Mouse (Mus musculus) heart, adult 2 months (tissue): Measurements from ENCODE around the gene D630003M21Rik.

Source experiments
- CTCF ChIP-seq: fragments of 200-600 bp; IDR thresholded peaks from 2 replicates; pipeline ENCODE4 v1.8.1; 2022; ENCODE audit warnings: antibody characterized with exemption, mild to moderate bottlenecking, moderate library complexity
- POLR2A ChIP-seq: fragments of 200-500 bp; IDR thresholded peaks from 2 replicates; pipeline ENCODE4 v1.6.1; 2011; ENCODE audit warnings: mild to moderate bottlenecking, low read depth, low read length, control low read depth; ENCODE audit not compliant: insufficient read depth

DNA sequence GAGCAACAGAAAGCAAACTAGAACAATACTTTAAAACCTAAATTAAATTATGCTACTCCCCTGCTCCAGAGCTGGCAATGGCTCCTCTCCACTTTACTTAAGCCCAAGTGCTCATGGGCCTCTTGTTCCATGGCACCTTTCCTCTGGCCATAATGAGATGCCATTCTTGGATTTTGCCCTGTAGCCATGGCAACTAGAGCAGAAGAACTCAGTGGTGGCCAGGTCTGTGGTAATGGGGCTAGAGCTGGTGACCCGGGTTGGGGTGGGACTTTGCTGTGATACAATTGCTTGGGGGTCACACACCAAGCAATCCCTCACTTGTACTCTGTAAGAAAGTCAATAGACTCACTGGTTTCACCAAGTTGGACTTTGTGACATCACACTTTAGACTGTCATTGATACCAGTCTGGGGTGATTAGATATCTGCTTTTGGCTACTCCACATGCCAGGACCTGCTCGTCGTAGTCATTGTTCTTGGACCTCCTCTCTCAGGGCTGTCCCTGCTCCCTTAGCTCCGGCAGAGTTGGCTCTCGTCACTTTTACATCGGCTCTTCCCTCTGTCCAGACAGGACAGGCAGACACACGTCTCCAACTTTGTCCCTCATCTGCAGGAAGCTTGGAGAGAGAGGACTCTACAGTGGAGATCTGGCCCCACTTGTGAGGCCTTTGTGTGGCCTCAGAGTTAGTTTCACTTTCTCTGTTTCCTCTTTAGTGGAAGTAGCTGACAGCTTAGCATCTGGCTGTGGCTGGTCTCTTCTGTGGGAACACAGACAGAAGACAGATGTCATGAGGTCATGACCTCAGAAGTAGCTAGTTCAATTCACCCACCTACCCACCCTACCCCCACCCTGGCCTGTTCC lies 69.4 kb downstream of the D630003M21Rik start:
- 0 out of 2 replicates have a peak, but pooled peaks have one; percentile 25 for TF ChIP-seq POLR2A
- no peak for TF ChIP-seq CTCF
